Mouse (Mus musculus): ENCODE results near the gene Ppfibp1. TPM values are rescaled to one million over a fixed set of nuclear protein-coding genes. Genes with fewer than 3 reads are reported as not detected.

Ppfibp1 gene
- polyA plus RNA-seq, 1 experiment from 2014 or later = 12.9 TPM

GRCm38 (mm10) chr6:146888660-146889490 is 588 bp downstream of the Ppfibp1 start:
- Histone ChIP-seq H3K9ac (ENCODE audit: low read depth, low read length) (peak overlapping the region; percentile 73), H3K4me2 (ENCODE audit: low read depth, low read length) (peak overlapping the region; percentile 86), H3K27me3 (ENCODE audit: control insufficient read depth, insufficient read depth, low read depth, low read length) (no peaks in the 10 kb centered on the region), H3K36me3 (ENCODE audit: control insufficient read depth, insufficient read depth) (no peaks in the 10 kb centered on the region), H3K9me3 (replicated peaks; ENCODE audit: control insufficient read depth, low read length) (no peaks in the 10 kb centered on the region), H3K27ac (ENCODE audit: low read length) (peak overlapping the region; percentile 73), H3K4me1 (ENCODE audit: control insufficient read depth, low read depth, low read length) (peaks cover 2% of the 10 kb centered on the region), H3K4me3 (ENCODE audit: low read depth, low read length) (peak overlapping the region; percentile 73)
- WGBS (ENCODE audit: insufficient replicate concordance) = 10% methylated on average over 26 of the region's 26 CpGs
- peak; percentile 28 for ATAC-seq (ENCODE audit: low read depth)

GRCm38 (mm10) chr6:146890215-146890614 is 1.9 kb downstream of the Ppfibp1 start:
- Histone ChIP-seq H3K9ac (ENCODE audit: low read depth, low read length) (no peak overlapping the region), H3K27ac (ENCODE audit: low read length) (no peak overlapping the region), H3K27me3 (ENCODE audit: control insufficient read depth, insufficient read depth, low read depth, low read length) (no peaks in the 10 kb centered on the region), H3K9me3 (replicated peaks; ENCODE audit: control insufficient read depth, low read length) (no peaks in the 10 kb centered on the region), H3K4me2 (ENCODE audit: low read depth, low read length) (peak overlapping the region; percentile 7; the same call in 1 of the 2 replicates), H3K4me3 (ENCODE audit: low read depth, low read length) (no peak overlapping the region), H3K36me3 (ENCODE audit: control insufficient read depth, insufficient read depth) (no peaks in the 10 kb centered on the region), H3K4me1 (ENCODE audit: control insufficient read depth, low read depth, low read length) (peaks cover 2% of the 10 kb centered on the region)
- 53% methylated on average over 2 of the region's 2 CpGs for WGBS (ENCODE audit: insufficient replicate concordance)
- no peak for ATAC-seq (ENCODE audit: low read depth)

- Histone ChIP-seq H3K4me2 (ENCODE audit: low read depth, low read length) (peak overlapping the region; percentile 7), H3K27ac (ENCODE audit: low read length) (no peak overlapping the region), H3K4me1 (ENCODE audit: control insufficient read depth, low read depth, low read length) (peaks cover 2% of the 10 kb centered on the region), H3K9ac (ENCODE audit: low read depth, low read length) (no peak overlapping the region), H3K36me3 (ENCODE audit: control insufficient read depth, insufficient read depth) (no peaks in the 10 kb centered on the region), H3K9me3 (replicated peaks; ENCODE audit: control insufficient read depth, low read length) (no peaks in the 10 kb centered on the region), H3K27me3 (ENCODE audit: control insufficient read depth, insufficient read depth, low read depth, low read length) (no peaks in the 10 kb centered on the region), H3K4me3 (ENCODE audit: low read depth, low read length) (no peak overlapping the region; the same call in 1 of the 2 replicates)
- no peak for ATAC-seq (ENCODE audit: low read depth)
Measured at GRCm38 (mm10) chr6:146890633-146891032, 2.3 kb downstream of the Ppfibp1 start.

GRCm38 (mm10) chr6:146893890-146894289 is 5.6 kb downstream of the Ppfibp1 start:
- Histone ChIP-seq H3K4me3 (ENCODE audit: low read depth, low read length) (no peak overlapping the region), H3K4me1 (ENCODE audit: control insufficient read depth, low read depth, low read length) (no peaks in the 10 kb centered on the region), H3K9ac (ENCODE audit: low read depth, low read length) (no peak overlapping the region), H3K27ac (ENCODE audit: low read length) (no peak overlapping the region), H3K36me3 (ENCODE audit: control insufficient read depth, insufficient read depth) (no peaks in the 10 kb centered on the region), H3K9me3 (replicated peaks; ENCODE audit: control insufficient read depth, low read length) (no peaks in the 10 kb centered on the region), H3K27me3 (ENCODE audit: control insufficient read depth, insufficient read depth, low read depth, low read length) (no peaks in the 10 kb centered on the region), H3K4me2 (ENCODE audit: low read depth, low read length) (no peak overlapping the region)
- WGBS (ENCODE audit: insufficient replicate concordance) = 52% methylated on average over 2 of the region's 2 CpGs
- no peak for ATAC-seq (ENCODE audit: low read depth)

- Histone ChIP-seq H3K9me3 (replicated peaks; ENCODE audit: control insufficient read depth, low read length) (no peaks in the 10 kb centered on the region), H3K27me3 (ENCODE audit: control insufficient read depth, insufficient read depth, low read depth, low read length) (no peaks in the 10 kb centered on the region), H3K36me3 (ENCODE audit: control insufficient read depth, insufficient read depth) (no peaks in the 10 kb centered on the region), H3K27ac (ENCODE audit: low read length) (no peak overlapping the region), H3K4me2 (ENCODE audit: low read depth, low read length) (no peak overlapping the region), H3K4me3 (ENCODE audit: low read depth, low read length) (no peak overlapping the region), H3K9ac (ENCODE audit: low read depth, low read length) (no peak overlapping the region), H3K4me1 (ENCODE audit: control insufficient read depth, low read depth, low read length) (no peaks in the 10 kb centered on the region)
- 70% methylated on average over 6 of the region's 6 CpGs for WGBS (ENCODE audit: insufficient replicate concordance)
- ATAC-seq (ENCODE audit: low read depth) = no peak
Measured at GRCm38 (mm10) chr6:146898709-146899108, 10.4 kb downstream of the Ppfibp1 start.

GRCm38 (mm10) chr6:146899647-146900046 is 11.4 kb downstream of the Ppfibp1 start:
- ATAC-seq (ENCODE audit: low read depth) = no peak
- no peak overlapping the region for H3K27ac ChIP-seq (ENCODE audit: low read length)
- H3K4me1 ChIP-seq (ENCODE audit: control insufficient read depth, low read depth, low read length) = no peaks in the 10 kb centered on the region; the same call in 1 of the 2 replicates
- no peaks in the 10 kb centered on the region for H3K27me3 ChIP-seq (ENCODE audit: control insufficient read depth, insufficient read depth, low read depth, low read length)
- H3K36me3 ChIP-seq (ENCODE audit: control insufficient read depth, insufficient read depth) = no peaks in the 10 kb centered on the region
- no peak overlapping the region for H3K9ac ChIP-seq (ENCODE audit: low read depth, low read length)
- no peaks in the 10 kb centered on the region for H3K9me3 ChIP-seq (replicated peaks; ENCODE audit: control insufficient read depth, low read length)
- no peak overlapping the region for H3K4me3 ChIP-seq (ENCODE audit: low read depth, low read length)
- 55% methylated on average over 2 of the region's 2 CpGs for WGBS (ENCODE audit: insufficient replicate concordance)
- no peak overlapping the region for H3K4me2 ChIP-seq (ENCODE audit: low read depth, low read length)

GRCm38 (mm10) chr6:146901929-146902328 is 13.6 kb downstream of the Ppfibp1 start:
- Histone ChIP-seq H3K9ac (ENCODE audit: low read depth, low read length) (no peak overlapping the region), H3K4me2 (ENCODE audit: low read depth, low read length) (no peak overlapping the region), H3K4me1 (ENCODE audit: control insufficient read depth, low read depth, low read length) (peaks cover 5% of the 10 kb centered on the region), H3K27me3 (ENCODE audit: control insufficient read depth, insufficient read depth, low read depth, low read length) (no peaks in the 10 kb centered on the region), H3K27ac (ENCODE audit: low read length) (no peak overlapping the region), H3K9me3 (replicated peaks; ENCODE audit: control insufficient read depth, low read length) (no peaks in the 10 kb centered on the region), H3K4me3 (ENCODE audit: low read depth, low read length) (no peak overlapping the region), H3K36me3 (ENCODE audit: control insufficient read depth, insufficient read depth) (no peaks in the 10 kb centered on the region)
- ATAC-seq (ENCODE audit: low read depth) = no peak
- WGBS (ENCODE audit: insufficient replicate concordance) = 73% methylated on average over 4 of the region's 4 CpGs

- Histone ChIP-seq H3K4me2 (ENCODE audit: low read depth, low read length) (no peak overlapping the region), H3K9ac (ENCODE audit: low read depth, low read length) (no peak overlapping the region), H3K9me3 (replicated peaks; ENCODE audit: control insufficient read depth, low read length) (no peaks in the 10 kb centered on the region), H3K4me1 (ENCODE audit: control insufficient read depth, low read depth, low read length) (peaks cover 8% of the 10 kb centered on the region), H3K27me3 (ENCODE audit: control insufficient read depth, insufficient read depth, low read depth, low read length) (no peaks in the 10 kb centered on the region), H3K27ac (ENCODE audit: low read length) (peak overlapping the region; percentile 52; the same call in 1 of the 2 replicates), H3K36me3 (ENCODE audit: control insufficient read depth, insufficient read depth) (no peaks in the 10 kb centered on the region), H3K4me3 (ENCODE audit: low read depth, low read length) (no peak overlapping the region)
- WGBS (ENCODE audit: insufficient replicate concordance) = 57% methylated on average over 2 of the region's 2 CpGs
- no peak for ATAC-seq (ENCODE audit: low read depth)
Measured at GRCm38 (mm10) chr6:146903632-146904031, 15.3 kb downstream of the Ppfibp1 start.

- peaks cover 8% of the 10 kb centered on the region for H3K4me1 ChIP-seq (ENCODE audit: control insufficient read depth, low read depth, low read length)
- H3K9me3 ChIP-seq (replicated peaks; ENCODE audit: control insufficient read depth, low read length) = no peaks in the 10 kb centered on the region
- H3K4me2 ChIP-seq (ENCODE audit: low read depth, low read length) = no peak overlapping the region
- peak; percentile 55 for ATAC-seq (ENCODE audit: low read depth)
- no peak overlapping the region for H3K27ac ChIP-seq (ENCODE audit: low read length)
- H3K36me3 ChIP-seq (ENCODE audit: control insufficient read depth, insufficient read depth) = no peaks in the 10 kb centered on the region
- WGBS (ENCODE audit: insufficient replicate concordance) = 56% methylated on average over 3 of the region's 3 CpGs
- H3K9ac ChIP-seq (ENCODE audit: low read depth, low read length) = no peak overlapping the region
- no peaks in the 10 kb centered on the region for H3K27me3 ChIP-seq (ENCODE audit: control insufficient read depth, insufficient read depth, low read depth, low read length)
- no peak overlapping the region for H3K4me3 ChIP-seq (ENCODE audit: low read depth, low read length)
Measured at GRCm38 (mm10) chr6:146904707-146905106, 16.4 kb downstream of the Ppfibp1 start.

Measured in liver, embryonic 16.5 days (tissue).